Mouse (Mus musculus): ENCODE data around the gene Pde8b. TPM values are rescaled to one million over a fixed set of nuclear protein-coding genes. Genes with fewer than 3 reads are reported as not detected.

The Pde8b gene
- polyA plus RNA-seq, 1 experiment from 2014 or later = 6.6 TPM

- no peak overlapping the region for H3K27ac ChIP-seq
- H3K36me3 ChIP-seq = no peaks in the 10 kb centered on the region
- no peak overlapping the region for H3K4me2 ChIP-seq
- no peak overlapping the region for H3K4me3 ChIP-seq
- H3K9me3 ChIP-seq = no peaks in the 10 kb centered on the region
- H3K27me3 ChIP-seq = no peaks in the 10 kb centered on the region
- ATAC-seq (ENCODE audit: borderline replicate concordance, extremely low read depth, low FRiP score, low TSS enrichment) = no peak
- no peak overlapping the region for H3K9ac ChIP-seq
- 65% methylated on average over 14 of the region's 14 CpGs for WGBS
- peaks cover 10% of the 10 kb centered on the region; the same call in 1 of the 2 replicates for H3K4me1 ChIP-seq
Measured at GRCm38 (mm10) chr13:95091546-95092445, 158.3 kb downstream of the Pde8b start.

DNA sequence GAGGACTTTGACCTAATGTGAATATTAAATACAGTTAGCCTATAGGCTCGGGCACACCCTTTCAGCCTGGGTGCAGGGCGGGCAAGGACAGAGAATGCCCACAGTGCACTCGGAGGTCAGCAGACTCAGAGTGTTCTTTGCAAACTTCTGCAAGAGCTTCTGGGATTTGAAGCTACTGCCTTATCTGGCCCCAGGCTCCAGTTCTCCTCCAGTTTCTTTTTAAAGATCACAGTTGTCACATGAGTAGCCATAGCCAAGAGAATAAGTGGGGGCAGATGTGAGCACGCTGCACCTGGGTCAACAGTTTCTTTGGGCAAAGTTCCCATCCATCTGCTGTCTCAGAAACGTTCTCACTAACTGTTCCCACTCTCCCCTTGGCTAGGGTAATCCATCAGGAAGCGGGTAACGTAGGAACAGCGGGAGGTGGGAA lies 162.8 kb downstream of the Pde8b start:
- Histone ChIP-seq H3K9ac (no peak overlapping the region), H3K4me3 (no peak overlapping the region), H3K27me3 (no peaks in the 10 kb centered on the region), H3K36me3 (no peaks in the 10 kb centered on the region), H3K9me3 (no peaks in the 10 kb centered on the region), H3K4me2 (no peak overlapping the region), H3K27ac (no peak overlapping the region), H3K4me1 (0 out of 2 replicates have a peak, but pooled peaks cover 5% of the 10 kb centered on the region)
- no peak for ATAC-seq (ENCODE audit: borderline replicate concordance, extremely low read depth, low FRiP score, low TSS enrichment)
- WGBS = 49% methylated on average over 8 of the region's 8 CpGs

- 76% methylated on average over 5 of the region's 5 CpGs for WGBS
- Histone ChIP-seq H3K27me3 (no peaks in the 10 kb centered on the region), H3K36me3 (no peaks in the 10 kb centered on the region), H3K27ac (no peak overlapping the region), H3K9me3 (no peaks in the 10 kb centered on the region), H3K9ac (no peak overlapping the region), H3K4me1 (0 out of 2 replicates have a peak, but pooled peaks cover 2% of the 10 kb centered on the region), H3K4me2 (no peak overlapping the region), H3K4me3 (no peak overlapping the region)
- ATAC-seq (ENCODE audit: borderline replicate concordance, extremely low read depth, low FRiP score, low TSS enrichment) = no peak
Measured at GRCm38 (mm10) chr13:95086033-95086432, 164.1 kb downstream of the Pde8b start.

GRCm38 (mm10) chr13:95082611-95083010 lies 167.5 kb downstream of the Pde8b start:
- H3K4me1 ChIP-seq = 0 out of 2 replicates have a peak, but pooled peaks cover 1% of the 10 kb centered on the region
- no peaks in the 10 kb centered on the region for H3K27me3 ChIP-seq
- H3K27ac ChIP-seq = no peak overlapping the region
- no peak overlapping the region for H3K4me3 ChIP-seq
- no peaks in the 10 kb centered on the region for H3K9me3 ChIP-seq
- H3K9ac ChIP-seq = no peak overlapping the region
- H3K36me3 ChIP-seq = no peaks in the 10 kb centered on the region
- no peak for ATAC-seq (ENCODE audit: borderline replicate concordance, extremely low read depth, low FRiP score, low TSS enrichment)
- 68% methylated on average over 3 of the region's 3 CpGs for WGBS
- H3K4me2 ChIP-seq = no peak overlapping the region

GRCm38 (mm10) chr13:95081082-95081481 lies 169.1 kb downstream of the Pde8b start:
- Histone ChIP-seq H3K36me3 (no peaks in the 10 kb centered on the region), H3K9me3 (no peaks in the 10 kb centered on the region), H3K27me3 (no peaks in the 10 kb centered on the region), H3K4me2 (no peak overlapping the region), H3K27ac (no peak overlapping the region), H3K4me1 (no peaks in the 10 kb centered on the region), H3K9ac (no peak overlapping the region), H3K4me3 (no peak overlapping the region)
- no peak for ATAC-seq (ENCODE audit: borderline replicate concordance, extremely low read depth, low FRiP score, low TSS enrichment)
- WGBS = 86% methylated on average over 7 of the region's 7 CpGs

DNA sequence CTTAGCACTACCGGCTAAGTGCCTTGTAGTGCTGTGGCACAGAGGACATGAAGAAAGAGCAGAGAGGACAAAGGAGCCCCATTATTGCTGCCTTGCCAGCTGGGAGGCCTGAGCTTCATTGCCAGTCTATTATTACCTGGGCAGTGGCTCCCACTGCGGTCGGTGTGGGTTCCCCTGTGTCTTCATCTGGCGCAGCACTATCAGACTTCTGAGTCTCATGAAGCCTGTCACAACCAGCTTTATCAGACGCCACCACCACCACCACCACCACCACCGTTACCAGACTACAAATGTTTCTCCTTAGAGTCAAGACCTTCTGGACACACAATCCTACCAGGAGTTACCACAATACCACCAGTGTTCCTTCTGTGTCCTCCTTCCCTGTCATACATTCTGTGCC lies 171.6 kb downstream of the Pde8b start:
- Histone ChIP-seq H3K9ac (no peak overlapping the region), H3K4me3 (no peak overlapping the region), H3K4me1 (no peaks in the 10 kb centered on the region), H3K36me3 (no peaks in the 10 kb centered on the region), H3K9me3 (no peaks in the 10 kb centered on the region), H3K4me2 (no peak overlapping the region), H3K27me3 (no peaks in the 10 kb centered on the region), H3K27ac (no peak overlapping the region)
- ATAC-seq (ENCODE audit: borderline replicate concordance, extremely low read depth, low FRiP score, low TSS enrichment) = no peak
- 61% methylated on average over 6 of the region's 6 CpGs for WGBS

DNA sequence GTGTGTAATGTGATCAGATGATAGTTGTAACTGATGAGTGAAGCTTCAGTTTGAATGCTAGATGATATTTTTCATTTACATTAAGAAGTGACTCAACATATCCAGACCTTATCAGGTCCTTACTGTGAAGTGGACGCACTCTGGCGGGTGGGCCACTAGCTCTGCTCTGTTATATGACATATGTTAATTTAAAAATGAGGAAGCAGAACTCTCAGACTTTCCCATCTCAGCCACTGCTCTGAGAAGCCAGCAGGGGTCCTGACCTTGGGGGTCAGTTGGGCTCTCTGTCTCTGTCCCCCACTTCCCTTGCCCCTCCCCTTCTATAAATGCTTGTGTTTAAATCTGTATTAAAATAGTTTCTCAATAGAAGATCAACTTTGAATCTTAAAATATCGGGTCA lies 172.4 kb downstream of the Pde8b start:
- H3K27me3 ChIP-seq = no peaks in the 10 kb centered on the region
- WGBS = 67% methylated on average over 3 of the region's 3 CpGs
- H3K9me3 ChIP-seq = no peaks in the 10 kb centered on the region
- no peak overlapping the region for H3K4me3 ChIP-seq
- H3K36me3 ChIP-seq = no peaks in the 10 kb centered on the region
- H3K4me2 ChIP-seq = no peak overlapping the region
- H3K4me1 ChIP-seq = no peaks in the 10 kb centered on the region
- ATAC-seq (ENCODE audit: borderline replicate concordance, extremely low read depth, low FRiP score, low TSS enrichment) = no peak
- no peak overlapping the region for H3K9ac ChIP-seq
- no peak overlapping the region for H3K27ac ChIP-seq

GRCm38 (mm10) chr13:95076142-95076541 lies 174.0 kb downstream of the Pde8b start:
- WGBS = 61% methylated on average over 2 of the region's 2 CpGs
- Histone ChIP-seq H3K36me3 (no peaks in the 10 kb centered on the region), H3K4me1 (no peaks in the 10 kb centered on the region), H3K4me2 (no peak overlapping the region), H3K27me3 (no peaks in the 10 kb centered on the region), H3K4me3 (no peak overlapping the region), H3K9me3 (no peaks in the 10 kb centered on the region), H3K27ac (no peak overlapping the region), H3K9ac (no peak overlapping the region)
- ATAC-seq (ENCODE audit: borderline replicate concordance, extremely low read depth, low FRiP score, low TSS enrichment) = no peak

DNA sequence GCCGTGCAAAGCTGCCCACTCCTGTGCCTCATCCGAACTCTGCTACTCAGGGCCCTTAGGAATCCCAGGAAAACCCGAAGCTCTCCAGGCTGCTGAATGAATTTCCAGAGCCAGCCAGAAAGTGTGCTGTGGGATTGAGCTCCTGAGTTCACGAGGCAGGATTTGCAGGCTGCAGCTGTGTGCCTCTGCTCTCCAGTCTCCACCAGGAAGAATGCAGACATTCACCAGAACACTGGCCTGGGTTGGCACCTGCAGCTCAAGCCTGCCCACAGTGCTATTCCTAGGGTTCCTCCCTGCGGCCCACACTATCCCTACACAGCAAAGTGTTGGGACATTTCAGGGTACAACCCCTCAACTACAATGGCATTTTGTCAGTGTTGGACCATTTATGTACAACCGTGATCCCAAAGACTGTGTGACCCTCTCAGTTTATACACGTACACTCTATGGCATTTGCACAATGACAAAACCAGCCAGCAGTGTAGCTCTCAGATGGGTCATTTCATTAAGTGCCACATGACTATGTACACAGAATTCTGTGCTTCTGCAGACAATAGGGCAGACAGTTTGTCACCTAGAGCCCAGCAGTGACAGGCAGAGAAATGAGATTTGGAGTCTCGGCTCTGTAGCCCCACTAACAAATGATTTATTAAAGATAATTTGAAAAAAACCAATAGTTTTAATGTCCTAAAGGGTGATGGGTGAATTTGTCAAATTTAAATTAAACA lies 176.5 kb downstream of the Pde8b start:
- no peak for ATAC-seq (ENCODE audit: borderline replicate concordance, extremely low read depth, low FRiP score, low TSS enrichment)
- Histone ChIP-seq H3K4me1 (no peaks in the 10 kb centered on the region), H3K4me3 (no peak overlapping the region), H3K9me3 (no peaks in the 10 kb centered on the region), H3K36me3 (no peaks in the 10 kb centered on the region), H3K9ac (no peak overlapping the region), H3K4me2 (no peak overlapping the region), H3K27me3 (no peaks in the 10 kb centered on the region), H3K27ac (no peak overlapping the region)
- 55% methylated on average over 8 of the region's 8 CpGs for WGBS

GRCm38 (mm10) chr13:95070268-95070667 lies 179.9 kb downstream of the Pde8b start:
- no peak overlapping the region for H3K4me2 ChIP-seq
- no peak overlapping the region for H3K4me3 ChIP-seq
- no peak for ATAC-seq (ENCODE audit: borderline replicate concordance, extremely low read depth, low FRiP score, low TSS enrichment)
- no peaks in the 10 kb centered on the region for H3K27me3 ChIP-seq
- H3K9ac ChIP-seq = no peak overlapping the region
- no peak overlapping the region for H3K27ac ChIP-seq
- no peaks in the 10 kb centered on the region for H3K36me3 ChIP-seq
- H3K4me1 ChIP-seq = no peaks in the 10 kb centered on the region
- H3K9me3 ChIP-seq = no peaks in the 10 kb centered on the region

DNA sequence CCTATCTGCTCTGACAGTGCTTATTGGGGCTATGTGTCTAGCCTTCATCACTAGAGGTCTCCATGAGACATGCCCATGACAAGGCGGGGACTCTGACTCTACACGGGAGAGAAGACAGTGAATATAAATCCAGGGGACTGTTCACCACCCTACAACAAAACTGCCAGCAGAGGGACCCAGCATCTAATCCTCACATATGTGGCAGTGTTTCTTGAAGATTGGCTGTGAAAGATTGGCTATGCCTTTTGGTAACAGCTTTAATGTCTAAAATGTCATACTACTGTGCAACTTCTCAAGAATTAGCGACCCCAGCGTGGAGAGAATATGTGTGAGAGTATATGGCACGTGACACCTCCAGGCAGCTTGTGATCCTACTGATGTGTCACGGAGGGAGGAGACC lies 182.3 kb downstream of the Pde8b start:
- Histone ChIP-seq H3K27me3 (no peaks in the 10 kb centered on the region), H3K9me3 (no peaks in the 10 kb centered on the region), H3K9ac (no peak overlapping the region), H3K4me2 (no peak overlapping the region), H3K27ac (no peak overlapping the region), H3K4me1 (no peaks in the 10 kb centered on the region), H3K4me3 (no peak overlapping the region), H3K36me3 (no peaks in the 10 kb centered on the region)
- ATAC-seq (ENCODE audit: borderline replicate concordance, extremely low read depth, low FRiP score, low TSS enrichment) = no peak
- WGBS = 56% methylated on average over 6 of the region's 6 CpGs

GRCm38 (mm10) chr13:95063390-95064017 lies 186.6 kb downstream of the Pde8b start:
- H3K9ac ChIP-seq = no peak overlapping the region
- no peaks in the 10 kb centered on the region for H3K27me3 ChIP-seq
- ATAC-seq (ENCODE audit: borderline replicate concordance, extremely low read depth, low FRiP score, low TSS enrichment) = no peak
- no peak overlapping the region for H3K27ac ChIP-seq
- no peaks in the 10 kb centered on the region for H3K9me3 ChIP-seq
- no peaks in the 10 kb centered on the region for H3K36me3 ChIP-seq
- 56% methylated on average over 4 of the region's 4 CpGs for WGBS
- H3K4me3 ChIP-seq = no peak overlapping the region
- H3K4me2 ChIP-seq = no peak overlapping the region
- no peaks in the 10 kb centered on the region for H3K4me1 ChIP-seq

Data from lung, embryonic 15.5 days (tissue).